Comparison of ENCODE assay signal across 24 mouse cellular contexts in genomic region chr7:126996449-126996848, GRCm38 (mm10). TPM values are rescaled to one million over a fixed set of nuclear protein-coding genes. Genes with fewer than 3 reads are reported as not detected.
DNase-seq lines count a peak whose midpoint lies in the region; ATAC-seq and TF ChIP-seq lines count a peak whose summit lies in the region.
"Had no signal": no experiment of that assay in that cellular context is flagged by ENCODE, and none has a peak within 500 bp of the region (broad histone marks: within the 10 kb centered on the region; RNA-seq: fewer than 3 reads in every experiment).

No protein-coding gene starts in this region.

- intact Hi-C loops in left cerebral cortex, postnatal 10 days (cut with DNase I) = no loop called here

- peak; percentile 29 for DNase-seq in CD4-positive, CD25-positive, alpha-beta regulatory T cell, adult 2 months (ENCODE audit: low read depth, low spot score)
- DNase-seq in layer of hippocampus, adult 2 months (ENCODE audit: low spot score in 2 of 2) = no peak
- DNase-seq in layer of hippocampus, adult 11-12 months (ENCODE audit: low spot score) = no peak
- peak; percentile 32 for DNase-seq in thymus, postnatal 25 days
- no peak for DNase-seq in thymus, postnatal 10 days (ENCODE audit: low spot score in 2 of 2)
- DNase-seq in cerebellum, adult 9-10 months = no peak
- DNase-seq in left cerebral cortex, postnatal 10 days (ENCODE audit: extremely low spot score in 1 of 2, low spot score in 2 of 2) = no peak
- DNase-seq: cerebellum, adult 18-20 months; forebrain, postnatal 0 days; heart, postnatal 4 days; kidney, adult 11 months; kidney, postnatal 10 days; liver, embryonic 13.5 days; midbrain, embryonic 14.5 days had no signal

- H3K27ac ChIP-seq in layer of hippocampus, adult 2 months = no peak overlapping the region
- H3K27ac ChIP-seq: forebrain, embryonic 10.5 days; heart, embryonic 13.5 days; liver, embryonic 13.5 days had no signal

- ATAC-seq in CD4-positive, CD25-positive, alpha-beta regulatory T cell, adult 4 months = no peak
- ATAC-seq: forebrain, postnatal 0 days; hindbrain, embryonic 16.5 days had no signal

- H3K4me3 ChIP-seq in layer of hippocampus, adult 2 months = no peak overlapping the region
- H3K4me3 ChIP-seq: forebrain, embryonic 10.5 days; heart, embryonic 13.5 days; liver, embryonic 13.5 days; megakaryocyte, embryonic 14.5 days; myocyte had no signal

- TF ChIP-seq CTCF in layer of hippocampus, adult 2 months (conservative IDR thresholded peaks at IDR 0.05) = peak; percentile 49

RNA-seq across cellular contexts. Expression of gene Mvp, which starts 18.0 kb away (rescaled TPM):
- polyA plus RNA-seq in CD4-positive, CD25-positive, alpha-beta regulatory T cell, adult 4 months (2017; shearing (Covaris generic)) = 10 to 100 TPM; 13.7 to 20.9 TPM
- total RNA-seq in layer of hippocampus, adult 2 months (2021) = 10 to 100 TPM in 1 of 2 experiments, 1 to 10 TPM in 1; 8.0 to 10.1 TPM
- 1 to 10 TPM; 4.4 to 4.5 TPM for total RNA-seq in left cerebral cortex, postnatal 10 days (2021)

RNA-seq across cellular contexts. Expression of gene Pagr1b, which starts 19.8 kb away (rescaled TPM):
- 1 to 10 TPM; 1.3 to 2.4 TPM for polyA plus RNA-seq in CD4-positive, CD25-positive, alpha-beta regulatory T cell, adult 4 months (2017; shearing (Covaris generic))
- total RNA-seq in layer of hippocampus, adult 2 months (2021) = under 1 TPM in 1 of 2 experiments, not detected in 1; 0.90 TPM
- total RNA-seq in left cerebral cortex, postnatal 10 days (2021) = under 1 TPM in 1 of 2 experiments, not detected in 1; 0.94 TPM
- total RNA-seq: layer of hippocampus, adult 8-10 months; left cerebral cortex, adult 18-20 months had no signal
- polyA plus RNA-seq: forebrain, embryonic 10.5 days; limb, embryonic 11.5 days; midbrain, embryonic 14.5 days; neural tube, embryonic 14.5 days had no signal

RNA-seq across cellular contexts. Expression of gene Cdiptos, which starts 20.6 kb away (rescaled TPM):
- polyA plus RNA-seq in CD4-positive, CD25-positive, alpha-beta regulatory T cell, adult 4 months (2017; shearing (Covaris generic)) = 1 to 10 TPM in 1 of 2 experiments, under 1 TPM in 1; 0.32 to 1.1 TPM
- not detected for total RNA-seq in layer of hippocampus, adult 2 months (2021)
- under 1 TPM in 1 of 2 experiments, not detected in 1; 0.17 TPM for total RNA-seq in left cerebral cortex, postnatal 10 days (2021)
- total RNA-seq: forebrain, postnatal 0 days had no signal

RNA-seq across cellular contexts. Expression of gene Pagr1a, which starts 20.7 kb away (rescaled TPM):
- 10 to 100 TPM; 49.2 to 70.1 TPM for polyA plus RNA-seq in CD4-positive, CD25-positive, alpha-beta regulatory T cell, adult 4 months (2017; shearing (Covaris generic))
- total RNA-seq in layer of hippocampus, adult 2 months (2021) = 10 to 100 TPM; 17.4 to 43.4 TPM
- 10 to 100 TPM; 17.1 to 17.7 TPM for total RNA-seq in left cerebral cortex, postnatal 10 days (2021)

RNA-seq across cellular contexts. Expression of gene Cdipt, which starts 20.7 kb away (rescaled TPM):
- polyA plus RNA-seq in CD4-positive, CD25-positive, alpha-beta regulatory T cell, adult 4 months (2017; shearing (Covaris generic)) = 100 to 1,000 TPM; 121 to 152 TPM
- total RNA-seq in layer of hippocampus, adult 2 months (2021) = 100 to 1,000 TPM; 155 to 167 TPM
- total RNA-seq in left cerebral cortex, postnatal 10 days (2021) = 100 to 1,000 TPM; 163 to 166 TPM

Comparison
In these comparisons a context has a peak if more than half of its experiments do, and no peak if none do; other contexts are left out.
1. DNase-seq: peak in CD4-positive, CD25-positive, alpha-beta regulatory T cell, adult 2 months (single experiment) and thymus, postnatal 25 days (single experiment); none in layer of hippocampus, adult 2 months (0 of 2), layer of hippocampus, adult 11-12 months (single experiment), thymus, postnatal 10 days (0 of 2), cerebellum, adult 9-10 months (single experiment) and left cerebral cortex, postnatal 10 days (0 of 2).